Mouse (Mus musculus) hindbrain, embryonic 13.5 days (tissue): ENCODE measurements at regions not wholly inside any gene's neighbourhood (a gene's known extent, or its start where the extent isn't known, plus 50 kb on each side); places are given as distances from the start of the nearest gene placed in this dataset.

Experiments used
- ATAC-seq: fragments of 200-750 bp; cut with Nextera tagmentation; 2 replicates; pipeline ENCODE4 v1.8.0; 2017; ENCODE audit warnings: moderate TSS enrichment; ENCODE audit not compliant: low FRiP score
- H3K27ac ChIP-seq: fragments of 300-500 bp; sonication (generic); 2 replicates; pipeline ENCODE4 v1.5.1; 2015; ENCODE audit warnings: inconsistent platforms, mild to moderate bottlenecking, moderate library complexity
- H3K27me3 ChIP-seq: fragments of 300-500 bp; sonication (generic); 2 replicates; pipeline ENCODE4 v1.6.1; 2015; ENCODE audit warnings: mild to moderate bottlenecking, inconsistent platforms
- H3K36me3 ChIP-seq: fragments of 300-500 bp; sonication (generic); 2 replicates; pipeline ENCODE4 v1.6.1; 2015; ENCODE audit warnings: mild to moderate bottlenecking, inconsistent platforms
- H3K4me1 ChIP-seq: fragments of 300-500 bp; sonication (generic); replicated peaks from 2 replicates; pipeline ENCODE4 v1.6.1; 2015; ENCODE audit warnings: inconsistent platforms
- H3K4me2 ChIP-seq: fragments of 300-500 bp; sonication (generic); 2 replicates; pipeline ENCODE4 v1.6.1; 2015; ENCODE audit warnings: inconsistent platforms, mild to moderate bottlenecking, moderate library complexity
- H3K4me3 ChIP-seq: fragments of 300-500 bp; sonication (generic); 2 replicates; pipeline ENCODE4 v1.5.1; 2015; ENCODE audit warnings: mild to moderate bottlenecking, inconsistent platforms
- H3K9ac ChIP-seq: fragments of 300-500 bp; sonication (generic); 2 replicates; pipeline ENCODE4 v1.6.1; 2015; ENCODE audit warnings: mild to moderate bottlenecking, inconsistent platforms
- H3K9me3 ChIP-seq: fragments of 300-500 bp; sonication (generic); 2 replicates; pipeline ENCODE4 v1.6.1; 2016; ENCODE audit warnings: inconsistent platforms
- WGBS: fragments of 180-500 bp; shearing (Covaris S2); methylation state at CpG from one replicate; pipeline ENCODE4 v1.1.7; 2015; 5-methylcytosine and 5-hydroxymethylcytosine counted together

DNA sequence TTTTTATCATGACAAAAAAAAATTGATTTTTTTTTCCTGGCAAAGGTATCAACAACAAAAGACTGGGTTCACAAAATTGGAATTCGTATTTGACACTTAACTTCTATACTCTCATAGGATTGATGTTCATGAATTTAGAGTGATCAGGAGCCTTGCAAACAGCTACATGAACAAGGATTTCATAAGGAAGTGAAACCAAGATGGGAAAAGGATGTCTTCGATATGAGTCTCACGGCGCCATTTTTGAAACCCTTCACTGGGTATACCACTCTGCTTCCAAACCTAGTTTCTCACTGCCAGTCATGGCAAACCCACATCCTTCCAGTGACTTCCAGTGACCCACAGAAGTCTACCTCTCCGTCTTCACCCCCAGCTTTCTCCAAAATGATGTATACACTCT lies 157.8 kb upstream of the Tmc1 start:
- no peak for ATAC-seq
- Histone ChIP-seq H3K4me2 (no peak overlapping the region), H3K27ac (no peak overlapping the region), H3K4me3 (no peak overlapping the region), H3K9ac (no peak overlapping the region), H3K27me3 (no peaks in the 10 kb centered on the region), H3K4me1 (no peaks in the 10 kb centered on the region), H3K9me3 (no peaks in the 10 kb centered on the region), H3K36me3 (no peaks in the 10 kb centered on the region)
- WGBS = 94% methylated on average over 5 of the region's 5 CpGs

DNA sequence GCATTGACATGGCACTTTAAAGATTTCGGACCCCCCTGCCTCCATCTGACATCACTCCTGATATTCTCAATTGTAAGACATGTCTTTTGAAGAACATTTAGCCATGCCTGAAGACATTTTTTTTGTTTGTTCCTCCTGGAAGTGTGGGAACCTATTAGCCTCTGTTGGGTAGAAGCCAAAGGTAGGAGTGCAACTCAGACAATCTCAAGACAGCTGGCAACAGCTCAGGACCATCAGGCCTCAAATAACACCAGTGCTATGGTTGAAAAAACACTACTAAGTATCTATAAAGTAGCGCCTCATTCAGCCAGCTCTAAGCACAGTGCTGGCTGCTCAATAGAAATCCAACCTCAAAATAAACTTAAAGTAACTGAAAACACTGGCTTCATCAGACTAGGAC lies 154.3 kb upstream of the Tmc1 start:
- WGBS = 88% methylated on average over 2 of the region's 2 CpGs
- no peak overlapping the region for H3K27ac ChIP-seq
- H3K4me2 ChIP-seq = no peak overlapping the region
- ATAC-seq = no peak
- 0 out of 2 replicates have a peak, but pooled peaks cover 8% of the 10 kb centered on the region for H3K4me1 ChIP-seq
- H3K4me3 ChIP-seq = no peak overlapping the region
- no peak overlapping the region for H3K9ac ChIP-seq
- no peaks in the 10 kb centered on the region for H3K36me3 ChIP-seq
- H3K27me3 ChIP-seq = no peaks in the 10 kb centered on the region
- H3K9me3 ChIP-seq = no peaks in the 10 kb centered on the region

DNA sequence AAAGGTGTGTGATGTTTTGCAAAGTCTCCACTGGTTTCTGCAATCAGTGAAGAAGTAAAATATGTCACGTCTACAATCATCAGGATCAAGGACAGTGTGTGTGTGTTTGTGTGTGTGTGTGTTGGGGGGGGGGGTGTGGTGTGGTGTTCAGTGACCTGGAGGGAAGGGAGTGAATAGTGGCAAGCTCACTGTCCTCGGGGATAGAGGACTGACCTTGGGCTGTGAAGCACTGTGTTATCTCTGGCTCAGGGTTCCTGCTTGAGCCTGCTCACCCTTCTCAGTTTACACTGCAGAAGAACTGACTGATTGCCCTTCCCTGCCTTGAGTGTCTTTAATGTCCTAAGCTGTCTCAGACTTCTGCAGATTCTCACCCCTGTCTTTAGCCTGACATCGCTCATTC lies 153.7 kb upstream of the Tmc1 start:
- Histone ChIP-seq H3K27ac (no peak overlapping the region), H3K27me3 (no peaks in the 10 kb centered on the region), H3K36me3 (no peaks in the 10 kb centered on the region), H3K4me3 (no peak overlapping the region), H3K9ac (no peak overlapping the region), H3K4me2 (no peak overlapping the region), H3K9me3 (no peaks in the 10 kb centered on the region), H3K4me1 (0 out of 2 replicates have a peak, but pooled peaks cover 8% of the 10 kb centered on the region)
- WGBS = 90% methylated on average over 3 of the region's 3 CpGs
- no peak for ATAC-seq

DNA sequence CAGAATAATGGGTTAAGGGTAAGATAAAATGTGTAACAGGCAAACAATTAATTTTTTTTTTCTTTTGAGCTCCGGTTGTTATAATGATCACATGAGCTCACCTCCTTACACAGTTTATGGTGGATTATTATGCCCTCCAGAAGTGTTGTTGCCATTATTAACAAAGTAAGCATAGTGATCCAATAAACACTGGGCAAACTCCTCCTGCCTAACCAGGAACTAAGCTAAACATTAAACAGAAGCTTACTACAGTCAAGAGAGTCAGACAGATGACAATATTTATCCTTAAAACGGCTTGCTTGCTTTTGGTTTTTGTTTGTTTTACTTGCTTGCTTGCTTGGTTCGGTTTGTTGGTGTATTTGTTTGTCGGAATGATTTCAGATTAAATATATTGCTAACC lies 153.3 kb upstream of the Tmc1 start:
- Histone ChIP-seq H3K4me2 (no peak overlapping the region), H3K27ac (no peak overlapping the region), H3K27me3 (no peaks in the 10 kb centered on the region), H3K9ac (no peak overlapping the region), H3K4me1 (0 out of 2 replicates have a peak, but pooled peaks cover 8% of the 10 kb centered on the region), H3K4me3 (no peak overlapping the region), H3K9me3 (no peaks in the 10 kb centered on the region), H3K36me3 (no peaks in the 10 kb centered on the region)
- no peak for ATAC-seq
- WGBS = 82% methylated on average over 4 of the region's 4 CpGs

DNA sequence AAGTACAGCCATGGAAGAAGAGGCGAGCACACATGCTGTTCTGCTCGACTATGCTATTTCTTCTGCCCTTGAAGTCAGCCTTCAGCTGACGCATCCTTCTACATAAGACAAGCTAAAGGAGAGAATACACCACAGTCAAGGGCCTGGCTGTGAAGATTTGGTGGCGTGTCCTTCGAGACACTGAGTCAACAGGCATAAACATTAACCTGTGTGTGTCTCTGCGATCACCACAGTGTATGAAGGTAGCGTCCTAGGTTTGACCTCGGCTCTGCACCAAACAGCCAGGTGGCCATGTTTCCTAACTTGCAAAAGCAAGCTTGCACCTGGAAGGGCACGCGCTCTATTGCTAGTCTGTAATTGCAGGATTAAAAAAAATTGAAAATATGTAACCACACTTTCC lies 152.8 kb upstream of the Tmc1 start:
- no peak for ATAC-seq
- Histone ChIP-seq H3K4me3 (no peak overlapping the region), H3K36me3 (no peaks in the 10 kb centered on the region), H3K27me3 (no peaks in the 10 kb centered on the region), H3K27ac (no peak overlapping the region), H3K9me3 (no peaks in the 10 kb centered on the region), H3K4me1 (0 out of 2 replicates have a peak, but pooled peaks cover 8% of the 10 kb centered on the region), H3K4me2 (no peak overlapping the region), H3K9ac (no peak overlapping the region)
- WGBS = 88% methylated on average over 10 of the region's 10 CpGs

DNA sequence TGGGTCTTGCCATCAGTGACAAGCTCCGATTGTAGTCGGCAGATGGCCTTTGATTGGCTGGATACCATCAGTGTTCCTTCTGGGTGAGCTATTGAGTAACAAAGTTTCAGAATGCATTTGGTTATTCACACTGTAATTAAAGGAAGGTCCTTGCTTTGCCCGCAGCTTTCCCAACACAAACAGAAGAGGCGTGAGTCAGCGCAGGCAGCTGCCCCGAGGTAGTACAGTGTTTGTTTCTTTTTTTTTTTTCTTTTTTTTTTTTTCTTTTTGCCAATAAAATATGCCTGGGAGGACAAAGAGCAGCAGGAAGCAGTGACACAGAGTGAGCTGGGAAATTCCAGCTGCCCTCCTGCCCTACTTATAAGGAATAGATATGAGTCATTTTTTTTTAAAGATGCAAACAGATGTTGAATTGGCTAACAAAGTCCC lies 152.3 kb upstream of the Tmc1 start:
- Histone ChIP-seq H3K4me1 (0 out of 2 replicates have a peak, but pooled peaks cover 8% of the 10 kb centered on the region), H3K27me3 (no peaks in the 10 kb centered on the region), H3K9ac (no peak overlapping the region), H3K9me3 (no peaks in the 10 kb centered on the region), H3K27ac (no peak overlapping the region), H3K4me3 (no peak overlapping the region), H3K4me2 (no peak overlapping the region), H3K36me3 (no peaks in the 10 kb centered on the region)
- no peak for ATAC-seq
- 32% methylated on average over 6 of the region's 6 CpGs for whole genome bisulfite sequencing

DNA sequence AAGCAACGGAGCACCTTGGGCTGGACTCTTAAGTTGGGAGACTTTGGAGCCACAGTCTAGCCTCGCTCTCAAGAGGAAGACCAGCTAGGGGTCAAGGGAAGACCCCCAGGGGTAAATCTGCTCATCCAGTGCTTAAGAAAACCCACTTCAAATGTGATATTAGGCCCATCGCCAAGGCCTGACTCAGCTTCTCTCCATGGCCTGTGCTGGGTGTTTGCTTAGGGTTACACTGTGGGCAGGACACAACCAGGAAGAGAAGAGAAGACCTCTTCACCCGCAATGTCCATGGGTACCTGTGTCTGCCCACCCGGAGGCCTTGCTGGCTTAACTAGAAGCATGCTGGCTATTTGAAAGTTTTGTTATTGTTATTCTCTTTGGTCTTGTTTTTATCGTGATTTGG lies 151.0 kb upstream of the Tmc1 start:
- Histone ChIP-seq H3K27ac (no peak overlapping the region), H3K9me3 (no peaks in the 10 kb centered on the region), H3K4me2 (no peak overlapping the region), H3K4me1 (0 out of 2 replicates have a peak, but pooled peaks cover 8% of the 10 kb centered on the region), H3K4me3 (no peak overlapping the region), H3K27me3 (no peaks in the 10 kb centered on the region), H3K9ac (no peak overlapping the region), H3K36me3 (no peaks in the 10 kb centered on the region)
- 90% methylated on average over 6 of the region's 6 CpGs for WGBS
- no peak for ATAC-seq

DNA sequence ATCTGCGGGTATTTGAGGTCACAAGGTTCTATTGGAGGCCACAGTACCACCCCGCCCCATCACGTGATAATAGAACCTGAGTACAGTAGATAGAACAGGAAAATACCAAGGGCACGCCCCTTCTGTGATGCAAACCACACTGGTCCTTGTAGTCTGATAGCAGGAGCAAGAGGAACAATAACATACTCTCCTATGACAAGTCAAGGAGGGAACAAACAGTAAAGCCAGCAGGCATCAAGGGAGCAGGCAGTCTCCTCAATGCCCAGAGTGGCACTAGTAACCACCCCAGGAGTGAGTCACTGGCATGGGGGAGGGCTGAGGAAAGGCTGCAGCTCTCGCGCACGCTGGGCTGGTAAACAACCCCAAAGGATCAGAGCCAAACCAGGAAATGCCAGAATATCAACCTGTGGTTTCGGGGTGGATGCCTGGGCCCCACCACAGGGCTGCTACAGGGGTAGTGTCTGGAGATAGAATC lies 150.5 kb upstream of the Tmc1 start:
- H3K9me3 ChIP-seq = no peaks in the 10 kb centered on the region
- H3K9ac ChIP-seq = no peak overlapping the region
- 0 out of 2 replicates have a peak, but pooled peaks cover 8% of the 10 kb centered on the region for H3K4me1 ChIP-seq
- WGBS = 84% methylated on average over 8 of the region's 8 CpGs
- H3K36me3 ChIP-seq = no peaks in the 10 kb centered on the region
- no peak overlapping the region for H3K27ac ChIP-seq
- no peak overlapping the region for H3K4me2 ChIP-seq
- no peak for ATAC-seq
- H3K27me3 ChIP-seq = no peaks in the 10 kb centered on the region
- H3K4me3 ChIP-seq = no peak overlapping the region

DNA sequence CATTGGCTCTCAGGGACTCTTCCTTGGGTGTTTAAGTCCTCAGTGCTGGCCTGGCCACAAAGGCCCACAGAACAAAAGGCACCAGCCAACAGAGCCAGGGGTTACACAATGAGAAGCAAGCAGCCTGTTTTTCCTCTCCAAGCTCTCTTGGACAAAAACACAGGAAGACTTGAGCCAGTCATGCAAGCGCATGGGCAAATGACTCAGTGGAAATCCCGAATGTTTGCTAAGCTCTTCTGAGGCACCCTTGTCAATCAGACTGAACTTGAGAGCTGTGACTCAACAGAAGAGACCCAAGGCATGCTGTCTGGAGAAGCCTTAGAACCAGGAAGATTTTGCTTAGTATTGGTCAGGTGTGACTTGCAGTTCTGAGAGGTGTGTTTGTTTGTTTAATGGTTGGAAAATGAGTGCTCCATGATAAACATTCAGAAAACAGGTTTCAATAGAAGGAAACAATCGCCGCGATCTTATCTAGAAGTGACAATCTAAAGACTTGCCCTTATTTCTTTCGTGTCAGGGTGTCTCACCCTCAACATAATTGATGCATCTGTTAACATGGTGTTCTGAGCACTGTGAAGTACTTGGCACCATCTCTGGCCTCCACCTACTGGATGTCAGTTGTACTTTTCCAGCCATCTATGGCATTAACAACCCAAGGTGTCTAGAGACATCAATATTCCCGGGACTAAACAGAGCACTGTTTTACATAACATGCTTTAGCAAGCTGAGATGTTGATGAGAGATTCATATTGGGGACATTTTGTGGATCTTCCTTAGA lies 124.0 kb upstream of the Tmc1 start:
- WGBS = 80% methylated on average over 7 of the region's 7 CpGs
- H3K4me2 ChIP-seq = no peak overlapping the region
- no peak overlapping the region for H3K9ac ChIP-seq
- H3K4me3 ChIP-seq = no peak overlapping the region
- H3K27me3 ChIP-seq = no peaks in the 10 kb centered on the region
- H3K36me3 ChIP-seq = no peaks in the 10 kb centered on the region
- no peak overlapping the region for H3K27ac ChIP-seq
- no peaks in the 10 kb centered on the region for H3K4me1 ChIP-seq
- H3K9me3 ChIP-seq = no peaks in the 10 kb centered on the region
- ATAC-seq = no peak

DNA sequence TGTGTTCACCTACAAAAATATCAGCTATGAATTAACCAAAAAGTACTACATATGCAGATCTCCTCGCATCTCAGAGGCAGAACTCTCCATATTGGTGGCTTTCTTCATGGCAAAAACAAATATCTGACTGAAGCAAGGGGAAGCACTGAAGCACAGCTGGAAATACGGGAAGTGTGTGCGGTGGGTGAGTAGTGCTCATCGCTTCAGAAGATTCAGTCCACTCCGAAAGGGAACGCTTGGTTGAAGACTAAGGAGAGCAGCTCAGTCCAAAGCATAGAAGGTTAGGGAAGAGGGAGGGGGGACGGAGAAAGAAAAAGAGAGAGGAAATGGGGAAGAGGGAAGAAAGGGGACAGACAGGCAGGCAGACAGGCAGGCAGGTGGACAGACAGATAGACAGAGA lies 114.4 kb upstream of the Tmc1 start:
- Histone ChIP-seq H3K9me3 (no peaks in the 10 kb centered on the region), H3K27ac (no peak overlapping the region), H3K4me1 (no peaks in the 10 kb centered on the region), H3K4me2 (no peak overlapping the region), H3K27me3 (no peaks in the 10 kb centered on the region), H3K4me3 (no peak overlapping the region), H3K36me3 (no peaks in the 10 kb centered on the region), H3K9ac (no peak overlapping the region)
- no peak for ATAC-seq
- 90% methylated on average over 7 of the region's 7 CpGs for WGBS

DNA sequence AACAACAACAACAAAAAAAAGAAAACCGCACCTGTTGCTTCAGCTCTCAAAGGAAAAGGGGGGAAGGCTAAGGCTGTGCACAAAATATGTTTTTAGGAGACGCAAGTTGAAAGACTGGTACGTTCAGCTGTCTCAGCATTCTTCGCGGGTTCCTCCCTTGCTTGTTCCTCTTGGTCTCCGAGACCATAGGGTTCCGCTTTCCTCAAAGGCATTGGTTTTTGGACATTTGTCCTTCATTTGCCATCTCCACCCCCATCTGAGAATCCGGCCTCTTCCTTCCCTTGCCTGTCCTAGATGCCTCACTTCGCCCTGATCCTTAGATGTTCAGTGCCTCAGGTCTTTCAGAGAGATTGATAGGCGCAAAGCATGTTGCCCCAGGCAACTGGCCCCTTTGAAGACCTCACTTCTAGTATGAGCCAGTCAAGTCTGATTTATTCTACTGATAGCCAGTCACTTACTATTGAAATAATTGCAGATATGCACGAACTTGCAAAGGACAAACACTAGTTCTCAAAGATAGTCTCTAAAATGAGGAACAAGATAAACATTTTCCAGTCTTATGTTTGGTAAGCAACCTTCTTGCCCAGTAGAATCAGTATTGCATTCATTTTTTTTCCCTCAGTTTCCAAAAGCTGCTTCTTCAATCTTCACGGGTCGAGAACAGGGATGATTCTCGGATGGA lies 112.6 kb upstream of the Tmc1 start:
- H3K4me1 ChIP-seq = no peaks in the 10 kb centered on the region
- no peak overlapping the region for H3K4me2 ChIP-seq
- H3K36me3 ChIP-seq = no peaks in the 10 kb centered on the region
- ATAC-seq = no peak
- H3K27me3 ChIP-seq = no peaks in the 10 kb centered on the region
- no peak overlapping the region for H3K9ac ChIP-seq
- H3K4me3 ChIP-seq = no peak overlapping the region
- H3K9me3 ChIP-seq = no peaks in the 10 kb centered on the region
- H3K27ac ChIP-seq = no peak overlapping the region
- 91% methylated on average over 14 of the region's 14 CpGs for WGBS

DNA sequence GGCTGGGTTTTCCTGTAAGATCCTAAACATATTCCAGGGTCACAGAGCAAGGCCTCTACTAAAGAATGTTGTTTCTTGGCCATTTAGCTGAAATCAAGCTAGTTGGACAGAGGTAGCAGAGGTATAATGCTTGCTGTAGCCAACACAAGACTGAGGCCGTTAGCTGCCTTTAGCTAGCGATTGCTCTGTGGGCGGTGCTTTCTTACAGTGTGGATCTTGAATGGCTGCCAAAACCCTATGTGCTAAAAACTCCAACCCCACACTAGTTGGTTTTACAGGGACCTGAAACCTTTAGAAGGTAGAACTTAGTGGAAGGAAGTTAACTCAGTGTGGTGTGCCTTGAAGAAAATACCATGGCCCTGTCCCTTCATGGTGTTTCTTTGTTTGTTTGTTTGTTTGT lies 110.9 kb upstream of the Tmc1 start:
- Histone ChIP-seq H3K36me3 (no peaks in the 10 kb centered on the region), H3K27ac (no peak overlapping the region), H3K4me1 (no peaks in the 10 kb centered on the region), H3K27me3 (no peaks in the 10 kb centered on the region), H3K9me3 (no peaks in the 10 kb centered on the region), H3K4me3 (no peak overlapping the region), H3K9ac (no peak overlapping the region), H3K4me2 (no peak overlapping the region)
- no peak for ATAC-seq
- 83% methylated on average over 3 of the region's 3 CpGs for WGBS
